Mouse (Mus musculus) T-cell, adult 2 months (primary cell): ENCODE measurements around the gene Nid2.

Experiments
- DNase-seq: peaks from one replicate; pipeline ENCODE4 v3.0.0; 2022; ENCODE audit warnings: low spot score

The Nid2 gene

GRCm38 (mm10) chr14:19858808-19859776 is 108.0 kb downstream of the Nid2 start:
- no peak for DNase-seq

- DNase-seq = no peak
Measured at GRCm38 (mm10) chr14:19860281-19860680, 109.2 kb downstream of the Nid2 start.
